ENCODE assay signal across 9 mouse cellular contexts in the genomic region with DNA sequence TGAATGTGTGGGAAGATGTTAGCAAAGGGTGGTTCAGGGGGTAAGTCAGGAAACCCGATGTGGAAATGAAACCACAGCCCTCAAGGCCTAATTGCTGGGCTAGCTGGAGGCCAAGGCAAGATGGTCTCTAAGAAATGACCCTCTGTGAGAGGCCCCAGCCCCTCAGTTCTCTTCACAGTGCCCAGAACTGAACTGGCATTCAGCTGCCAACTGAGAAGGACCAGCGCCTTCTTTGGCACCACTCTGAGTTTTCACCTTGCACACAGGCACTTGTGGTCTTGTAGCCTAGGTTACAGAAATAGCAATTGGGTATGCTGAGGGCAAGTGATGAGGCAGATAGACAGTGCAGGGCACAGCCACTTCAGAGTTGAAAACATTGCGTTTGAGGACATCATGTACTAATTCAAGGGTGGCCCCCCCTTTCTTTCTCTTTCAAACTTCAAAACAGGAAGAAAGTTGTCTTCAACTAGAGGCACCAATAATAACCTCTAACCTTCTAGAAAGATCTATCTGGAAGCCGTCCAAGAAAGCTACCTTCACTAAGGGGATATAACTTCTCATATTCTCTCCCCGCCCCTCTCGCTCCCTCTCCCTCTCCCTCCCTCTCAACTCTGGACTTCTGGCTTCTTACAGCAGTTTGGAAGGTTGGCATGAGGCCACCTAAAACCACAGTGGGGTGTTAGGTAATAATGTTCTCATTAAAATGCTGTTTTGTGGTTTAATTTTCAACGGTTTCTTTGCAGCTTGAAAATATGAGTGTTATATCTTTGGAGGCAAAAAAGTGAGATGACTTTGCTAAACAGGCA. TPM values are rescaled to one million over a fixed set of nuclear protein-coding genes. Genes with fewer than 3 reads are reported as not detected.
DNase-seq lines count a peak whose midpoint lies in the region; ATAC-seq lines count a peak whose summit lies in the region.
"Had no signal": no experiment of that assay in that cellular context is flagged by ENCODE, and none has a peak within 500 bp of the region (broad histone marks: within the 10 kb centered on the region; RNA-seq: fewer than 3 reads in every experiment).

No protein-coding gene starts in this region.

- no peaks in the 10 kb centered on the region for H3K27me3 ChIP-seq in forebrain, embryonic 11.5 days (ENCODE audit: control insufficient read depth, insufficient read depth, low read length)
- H3K27me3 ChIP-seq: embryonic facial prominence, embryonic 15.5 days had no signal

- WGBS in forebrain, embryonic 11.5 days = 89% methylated on average over 7 of the region's 7 CpGs

- H3K4me1 ChIP-seq in forebrain, embryonic 11.5 days (replicated peaks; ENCODE audit: control insufficient read depth, insufficient read depth, low read length) = no peaks in the 10 kb centered on the region

- peak; percentile 78 for ATAC-seq in CD4-positive, CD25-positive, alpha-beta regulatory T cell, adult 4 months
- ATAC-seq in hematopoietic stem cell, adult 5-6 weeks (replicated peaks in 1 of 2; ENCODE audit: insufficient read depth in 1 of 2, low FRiP score in 2 of 2, low TSS enrichment in 1 of 2, low read depth in 1 of 2, poor library complexity in 2 of 2, severe bottlenecking in 2 of 2) = peak; percentile 85 to 88
- ATAC-seq in forebrain, embryonic 11.5 days (replicated peaks; ENCODE audit: low FRiP score) = no peak

- H3K4me3 ChIP-seq in forebrain, embryonic 11.5 days (ENCODE audit: low read depth, low read length) = no peak overlapping the region
- H3K4me3 ChIP-seq: embryonic facial prominence, embryonic 15.5 days had no signal

- no peak overlapping the region for H3K27ac ChIP-seq in forebrain, embryonic 11.5 days (ENCODE audit: low read depth, low read length)
- H3K27ac ChIP-seq: embryonic facial prominence, embryonic 15.5 days had no signal

- H3K36me3 ChIP-seq in forebrain, embryonic 11.5 days (ENCODE audit: control insufficient read depth, insufficient read depth, low read length) = no peaks in the 10 kb centered on the region
- H3K36me3 ChIP-seq: embryonic facial prominence, embryonic 15.5 days had no signal

- no peak overlapping the region for H3K4me2 ChIP-seq in forebrain, embryonic 11.5 days (ENCODE audit: low read depth, low read length, severe bottlenecking)
- H3K4me2 ChIP-seq: embryonic facial prominence, embryonic 15.5 days had no signal

- intact Hi-C loops in left cerebral cortex, postnatal 36 days (cut with DNase I) = no loop called here

- DNase-seq in 416B (ENCODE audit: low read depth) = peak; percentile 100
- DNase-seq in lung, postnatal 4 days = peak; percentile 44 to 61
- DNase-seq in left cerebral cortex, postnatal 36 days (ENCODE audit: low spot score in 2 of 2) = no peak
- no peak for DNase-seq in urinary bladder, adult 18-20 months (ENCODE audit: low spot score in 2 of 2)
- DNase-seq in layer of hippocampus, adult 18-20 months (ENCODE audit: low spot score in 2 of 2) = no peak
- DNase-seq in forebrain, embryonic 11.5 days (ENCODE audit: low spot score) = no peak

- no peaks in the 10 kb centered on the region for H3K9me3 ChIP-seq in forebrain, embryonic 11.5 days (ENCODE audit: control insufficient read depth, low read length)
- H3K9me3 ChIP-seq: embryonic facial prominence, embryonic 15.5 days had no signal

- H3K9ac ChIP-seq in forebrain, embryonic 11.5 days (ENCODE audit: low read length) = no peak overlapping the region
- H3K9ac ChIP-seq: embryonic facial prominence, embryonic 15.5 days had no signal

RNA-seq across cellular contexts. Expression of gene Cxcr4, which starts 22.8 kb away (rescaled TPM):
- 10 to 100 TPM in 1 of 2 experiments, 1 to 10 TPM in 1; 5.6 to 29.9 TPM for polyA plus RNA-seq in CD4-positive, CD25-positive, alpha-beta regulatory T cell, adult 4 months (2017; shearing (Covaris generic))
- 97.1 and 99.1 TPM in 2 replicates for total RNA-seq in hematopoietic stem cell, adult 5-6 weeks (2017)
- 1 to 10 TPM; 1.5 to 1.6 TPM for total RNA-seq in left cerebral cortex, postnatal 36 days (2021)
- 1 to 10 TPM; 3.1 to 4.3 TPM for total RNA-seq in layer of hippocampus, adult 18-20 months (2021)
- 9.0 and 10.0 TPM in 2 replicates for polyA plus RNA-seq in forebrain, embryonic 11.5 days (2014; fragmentation: Nextera tagmentation; extraction: Ambion mirVana)

Comparison
In these comparisons a context has a peak if more than half of its experiments do, and no peak if none do; other contexts are left out.
1. DNase-seq: peak in 416B (single experiment) and lung, postnatal 4 days (2 of 2); none in left cerebral cortex, postnatal 36 days (0 of 2), urinary bladder, adult 18-20 months (0 of 2), layer of hippocampus, adult 18-20 months (0 of 2) and forebrain, embryonic 11.5 days (single experiment).
2. RNA of gene Cxcr4, which starts 22.8 kb away (total RNA-seq): 97.1 to 99.1 TPM in hematopoietic stem cell, adult 5-6 weeks; 3.1 to 4.3 TPM in layer of hippocampus, adult 18-20 months and 1.5 to 1.6 TPM in left cerebral cortex, postnatal 36 days; every median in the first group is over 10 times any median in the second.